Mouse (Mus musculus) cerebellum, adult 2 months (tissue): ENCODE data around the gene Gm5930. TPM values are rescaled to one million over a fixed set of nuclear protein-coding genes. Genes with fewer than 3 reads are reported as not detected.
"Not testable (repeated sequence)": the region's sequence is repeated elsewhere in the genome, so short reads cannot be mapped to it uniquely, and the experiment has no call there.

ENCODE experiments used
- DNase-seq, 2 experiments: peaks; one replicate each; pipeline ENCODE4 v3.0.0; 2021
- H3K27ac ChIP-seq: fragments of 200-500 bp; 2 replicates; pipeline ENCODE4 v1.5.1; 2012; ENCODE audit warnings: low read length, control low read depth, inconsistent platforms; ENCODE audit not compliant: insufficient read depth
- H3K27me3 ChIP-seq: fragments of 200-500 bp; 2 replicates; pipeline ENCODE4 v1.6.1; 2012; ENCODE audit warnings: inconsistent platforms, mild to moderate bottlenecking, low read length, moderate library complexity; ENCODE audit not compliant: control insufficient read depth, insufficient read depth
- H3K4me1 ChIP-seq: fragments of 200-500 bp; 2 replicates; pipeline ENCODE4 v1.6.1; 2011; ENCODE audit warnings: low read length; ENCODE audit not compliant: control insufficient read depth, insufficient read depth
- H3K4me3 ChIP-seq: fragments of 200-500 bp; replicated peaks from 2 replicates; pipeline ENCODE3; 2011; ENCODE audit warnings: mild to moderate bottlenecking, low read depth, low read length, control low read depth; ENCODE audit not compliant: insufficient read depth
- WGBS: fragments of 180-500 bp; shearing (Covaris S2); methylation state at CpG from one replicate; pipeline ENCODE4 v1.1.7; 2018; 5-methylcytosine and 5-hydroxymethylcytosine counted together
- polyA plus RNA-seq: library from polyadenylated mRNA; depleted of rRNA; stranded (reverse); fragments of >200 nt; gene quantifications from 2 replicates; pipeline ENCODE4 v1.2.3, GENCODE M21; 2012; rRNA removed

Gm5930 gene
- not detected in 2 replicates for polyA plus RNA-seq

- H3K4me1 ChIP-seq, H3K4me3 ChIP-seq: not testable (repeated sequence)
- no CpG with 5 or more reads among the region's 2 CpGs for WGBS
Observed at GRCm38 (mm10) chr14:44338484-44338883, at the start of gene Gm5930. Gene Gm5930, minus strand, starts transcription at chr14:44338584.

GRCm38 (mm10) chr14:44384233-44384632 lies 45.8 kb upstream of the Gm5930 start:
- WGBS: 70% methylated on average over 4 of the region's 4 CpGs
- H3K27ac ChIP-seq, H3K4me3 ChIP-seq, DNase-seq, H3K4me1 ChIP-seq, H3K27me3 ChIP-seq: not testable (repeated sequence)

More at GRCm38 (mm10) chr14:44338484-44338883, at the start of gene Gm5930:
- DNase-seq, H3K27me3 ChIP-seq, H3K27ac ChIP-seq: not testable (repeated sequence)

GRCm38 (mm10) chr14:44365057-44365456 lies 26.7 kb upstream of the Gm5930 start, which contains the start of gene Gm8229:
Gene Gm8229, plus strand, starts transcription at chr14:44365357.
- DNase-seq, H3K27me3 ChIP-seq, H3K27ac ChIP-seq, H3K4me1 ChIP-seq, H3K4me3 ChIP-seq: not testable (repeated sequence)
- WGBS: 91% methylated on average over 4 of the region's 4 CpGs

GRCm38 (mm10) chr14:44362301-44362700 lies 23.9 kb upstream of the Gm5930 start:
- H3K4me1 ChIP-seq, DNase-seq, H3K4me3 ChIP-seq, H3K27me3 ChIP-seq, H3K27ac ChIP-seq: not testable (repeated sequence)

GRCm38 (mm10) chr14:44361416-44361815 lies 23.0 kb upstream of the Gm5930 start:
- not testable (repeated sequence) for DNase-seq, H3K27me3 ChIP-seq, H3K4me1 ChIP-seq, H3K4me3 ChIP-seq, H3K27ac ChIP-seq
- WGBS: 36% methylated on average over 2 of the region's 2 CpGs

- 75% methylated on average over 4 of the region's 4 CpGs for WGBS
- not testable (repeated sequence) for H3K27me3 ChIP-seq, H3K27ac ChIP-seq, DNase-seq, H3K4me3 ChIP-seq, H3K4me1 ChIP-seq
Observed at GRCm38 (mm10) chr14:44312049-44312448, 26.3 kb downstream of the Gm5930 start.

- H3K4me3 ChIP-seq, H3K27ac ChIP-seq, H3K27me3 ChIP-seq, H3K4me1 ChIP-seq, DNase-seq: not testable (repeated sequence)
- 68% methylated on average over 2 of the region's 2 CpGs for WGBS
Observed at GRCm38 (mm10) chr14:44285280-44285679, 53.1 kb downstream of the Gm5930 start, which contains the start of gene Gm8220. Gene Gm8220, plus strand, starts transcription at chr14:44285580.

Other genes with a start within 250 kb of the Gm5930 start
- gene Ear2, start 235.9 kb downstream of the Gm5930 start, polyA plus RNA-seq: 0.33 and 0.44 TPM in 2 replicates
- not detected in 2 replicates for gene Gm3327, start 214.7 kb downstream of the Gm5930 start, polyA plus RNA-seq
- gene Gm8212, start 140.9 kb downstream of the Gm5930 start, polyA plus RNA-seq: not detected in 2 replicates
- gene 4930503E14Rik, start 125.3 kb downstream of the Gm5930 start, polyA plus RNA-seq: not detected in 2 replicates
- gene Gm8220, start 53.0 kb downstream of the Gm5930 start, polyA plus RNA-seq: not detected in 2 replicates
- gene Gm8229, start 26.8 kb upstream of the Gm5930 start, polyA plus RNA-seq: not detected in 2 replicates
- not detected in 2 replicates for gene Gm3371, start 72.1 kb upstream of the Gm5930 start, polyA plus RNA-seq
- not detected in 2 replicates for gene Gm8232, start 95.1 kb upstream of the Gm5930 start, polyA plus RNA-seq
- not detected in 2 replicates for gene BC061237, start 153.9 kb upstream of the Gm5930 start, polyA plus RNA-seq
- not detected in 2 replicates for gene Gm17093, start 179.7 kb upstream of the Gm5930 start, polyA plus RNA-seq
- not detected in 2 replicates for gene Gm8247, start 244.6 kb upstream of the Gm5930 start, polyA plus RNA-seq